Mouse (Mus musculus) liver, embryonic 13.5 days (tissue): Measurements from ENCODE around the gene Miga1. TPM values are rescaled to one million over a fixed set of nuclear protein-coding genes. Genes with fewer than 3 reads are reported as not detected.
"Not testable (repeated sequence)": the region's sequence is repeated elsewhere in the genome, so short reads cannot be mapped to it uniquely, and the experiment has no call there.

Experiments
- ATAC-seq: fragments of 200-750 bp; cut with Nextera tagmentation; 2 replicates; pipeline ENCODE4 v1.8.0; 2017; ENCODE audit warnings: low read depth, mild to moderate bottlenecking, moderate number of reproducible peaks, moderate library complexity
- DNase-seq: peaks from one replicate; pipeline ENCODE4 v3.0.0; 2022
- H3K27ac ChIP-seq: fragments of 300-500 bp; sonication (generic); 2 replicates; pipeline ENCODE4 v1.5.1; 2015; ENCODE audit warnings: moderate library complexity, mild to moderate bottlenecking, inconsistent platforms
- H3K27me3 ChIP-seq: fragments of 300-500 bp; sonication (generic); 2 replicates; pipeline ENCODE4 v1.6.1; 2015; ENCODE audit warnings: mild to moderate bottlenecking, inconsistent platforms
- H3K36me3 ChIP-seq: fragments of 300-500 bp; sonication (generic); 2 replicates; pipeline ENCODE4 v1.6.1; 2015; ENCODE audit warnings: mild to moderate bottlenecking, inconsistent platforms
- H3K4me1 ChIP-seq: fragments of 300-500 bp; sonication (generic); replicated peaks from 2 replicates; pipeline ENCODE4 v1.6.1; 2015; ENCODE audit warnings: inconsistent platforms
- H3K4me2 ChIP-seq: fragments of 300-500 bp; sonication (generic); 2 replicates; pipeline ENCODE4 v1.6.1; 2015; ENCODE audit warnings: inconsistent platforms, mild to moderate bottlenecking, moderate library complexity
- H3K4me3 ChIP-seq: fragments of 300-500 bp; sonication (generic); replicated peaks from 2 replicates; pipeline ENCODE4 v1.5.1; 2015; ENCODE audit warnings: mild to moderate bottlenecking, inconsistent platforms
- H3K9ac ChIP-seq: fragments of 300-500 bp; sonication (generic); 2 replicates; pipeline ENCODE4 v1.6.1; 2015; ENCODE audit warnings: mild to moderate bottlenecking, inconsistent platforms
- H3K9me3 ChIP-seq: fragments of 300-500 bp; sonication (generic); replicated peaks from 2 replicates; pipeline ENCODE4 v1.6.1; 2016; ENCODE audit warnings: inconsistent platforms
- WGBS: fragments of 180-500 bp; shearing (Covaris S2); methylation state at CpG from one replicate; pipeline ENCODE4 v1.1.7; 2015; ENCODE audit not compliant: insufficient replicate concordance; 5-methylcytosine and 5-hydroxymethylcytosine counted together
- polyA plus RNA-seq: library from polyadenylated mRNA; unstranded; fragments of >200 nt; fragmentation: Nextera tagmentation; extraction: Ambion mirVana; gene quantifications from 2 replicates; pipeline ENCODE4 v1.2.1, GENCODE M21; 2015

Gene Miga1
- polyA plus RNA-seq, 1 experiment from 2014 or later, result 4.3 TPM

GRCm38 (mm10) chr3:152321765-152322547 lies 18.3 kb downstream of the Miga1 start:
- Histone ChIP-seq H3K9me3 (no peaks in the 10 kb centered on the region), H3K4me2 (no peak overlapping the region), H3K27me3 (no peaks in the 10 kb centered on the region), H3K9ac (no peak overlapping the region), H3K4me1 (no peaks in the 10 kb centered on the region), H3K36me3 (peaks cover 24% of the 10 kb centered on the region), H3K27ac (no peak overlapping the region), H3K4me3 (no peak overlapping the region)
- 79% methylated on average over 8 of the region's 8 CpGs for WGBS
- DNase-seq (no peak), ATAC-seq (no peak)

- Histone ChIP-seq H3K9me3 (no peaks in the 10 kb centered on the region), H3K27ac (no peak overlapping the region), H3K4me1 (peaks cover 4% of the 10 kb centered on the region; the same call in 1 of the 2 replicates), H3K9ac (no peak overlapping the region), H3K4me2 (no peak overlapping the region), H3K36me3 (peaks cover 24% of the 10 kb centered on the region), H3K4me3 (no peak overlapping the region), H3K27me3 (no peaks in the 10 kb centered on the region)
- WGBS, result 78% methylated on average over 10 of the region's 10 CpGs
- DNase-seq (no peak), ATAC-seq (no peak)
These were observed 19.1 kb downstream of the Miga1 start for GRCm38 (mm10) chr3:152320972-152321645.

- 53% methylated on average over 9 of the region's 9 CpGs for WGBS
- H3K36me3 ChIP-seq, result peaks cover 27% of the 10 kb centered on the region
- not testable (repeated sequence) for H3K27me3 ChIP-seq, DNase-seq, H3K4me3 ChIP-seq, H3K27ac ChIP-seq, H3K4me2 ChIP-seq, H3K9ac ChIP-seq, H3K4me1 ChIP-seq, H3K9me3 ChIP-seq
- peak; percentile 54 for ATAC-seq
These were observed 23.6 kb downstream of the Miga1 start for GRCm38 (mm10) chr3:152316447-152317173.

- peaks cover 4% of the 10 kb centered on the region; the same call in 1 of the 2 replicates for H3K4me1 ChIP-seq
- H3K9ac ChIP-seq, result no peak overlapping the region
- no peak overlapping the region for H3K4me3 ChIP-seq
- no peaks in the 10 kb centered on the region for H3K27me3 ChIP-seq
- ATAC-seq, result peak; percentile 89
- peaks cover 19% of the 10 kb centered on the region for H3K36me3 ChIP-seq
- peak; percentile 62 for DNase-seq
- no peaks in the 10 kb centered on the region for H3K9me3 ChIP-seq
- no peak overlapping the region for H3K4me2 ChIP-seq
- 12% methylated on average over 7 of the region's 7 CpGs for WGBS
- H3K27ac ChIP-seq, result no peak overlapping the region
These were observed 24.6 kb downstream of the Miga1 start for GRCm38 (mm10) chr3:152315613-152316012.

- H3K4me1 ChIP-seq, H3K9me3 ChIP-seq, ATAC-seq, H3K9ac ChIP-seq, DNase-seq, H3K4me2 ChIP-seq, H3K27me3 ChIP-seq, H3K4me3 ChIP-seq, H3K27ac ChIP-seq: not testable (repeated sequence)
- H3K36me3 ChIP-seq, result peaks cover 20% of the 10 kb centered on the region; the same call in 1 of the 2 replicates
- 74% methylated on average over 14 of the region's 14 CpGs for WGBS
These were observed 25.5 kb downstream of the Miga1 start for GRCm38 (mm10) chr3:152314666-152315065.

- Histone ChIP-seq H3K27me3 (no peaks in the 10 kb centered on the region), H3K36me3 (peaks cover 29% of the 10 kb centered on the region), H3K9ac (no peak overlapping the region), H3K4me2 (no peak overlapping the region), H3K9me3 (no peaks in the 10 kb centered on the region), H3K4me3 (no peak overlapping the region), H3K4me1 (peaks cover 23% of the 10 kb centered on the region), H3K27ac (peak overlapping the region; percentile 37)
- no peak for ATAC-seq
- WGBS, result 75% methylated on average over 9 of the region's 9 CpGs
- DNase-seq, result no peak
These were observed 31.0 kb downstream of the Miga1 start for GRCm38 (mm10) chr3:152309250-152309645.

GRCm38 (mm10) chr3:152308485-152309249 lies 31.5 kb downstream of the Miga1 start:
- H3K9ac ChIP-seq, result no peak overlapping the region
- 32% methylated on average over 10 of the region's 10 CpGs for WGBS
- H3K36me3 ChIP-seq, result peaks cover 26% of the 10 kb centered on the region
- no peaks in the 10 kb centered on the region for H3K9me3 ChIP-seq
- H3K4me3 ChIP-seq, result no peak overlapping the region
- DNase-seq, result no peak
- H3K27me3 ChIP-seq, result no peaks in the 10 kb centered on the region
- H3K4me2 ChIP-seq, result no peak overlapping the region
- peak overlapping the region; percentile 37 for H3K27ac ChIP-seq
- peak; percentile 73 for ATAC-seq
- H3K4me1 ChIP-seq, result peaks cover 25% of the 10 kb centered on the region

GRCm38 (mm10) chr3:152305971-152306370 lies 34.2 kb downstream of the Miga1 start:
- Histone ChIP-seq H3K4me3 (no peak overlapping the region), H3K4me2 (no peak overlapping the region), H3K9me3 (no peaks in the 10 kb centered on the region), H3K4me1 (peaks cover 25% of the 10 kb centered on the region), H3K27ac (no peak overlapping the region), H3K9ac (no peak overlapping the region), H3K27me3 (no peaks in the 10 kb centered on the region), H3K36me3 (peaks cover 19% of the 10 kb centered on the region; the same call in 1 of the 2 replicates)
- ATAC-seq, result no peak
- 67% methylated on average over 4 of the region's 4 CpGs for WGBS
- DNase-seq, result no peak

- Histone ChIP-seq H3K4me2 (no peak overlapping the region), H3K4me3 (no peak overlapping the region)
- 74% methylated on average over 8 of the region's 8 CpGs for WGBS
These were observed 35.1 kb downstream of the Miga1 start for GRCm38 (mm10) chr3:152305080-152305479.

GRCm38 (mm10) chr3:152304093-152304815 lies 36.0 kb downstream of the Miga1 start:
- H3K27ac ChIP-seq, result no peak overlapping the region
- 60% methylated on average over 6 of the region's 6 CpGs for WGBS
- no peak for DNase-seq

More at GRCm38 (mm10) chr3:152305080-152305479, 35.1 kb downstream of the Miga1 start:
- Histone ChIP-seq H3K9ac (no peak overlapping the region), H3K27ac (no peak overlapping the region), H3K36me3 (peaks cover 19% of the 10 kb centered on the region; the same call in 1 of the 2 replicates), H3K9me3 (no peaks in the 10 kb centered on the region), H3K27me3 (no peaks in the 10 kb centered on the region), H3K4me1 (peaks cover 24% of the 10 kb centered on the region)
- ATAC-seq (no peak), DNase-seq (no peak)

More at GRCm38 (mm10) chr3:152304093-152304815, 36.0 kb downstream of the Miga1 start:
- Histone ChIP-seq H3K9ac (no peak overlapping the region), H3K4me3 (no peak overlapping the region), H3K4me2 (no peak overlapping the region), H3K36me3 (peaks cover 14% of the 10 kb centered on the region; the same call in 1 of the 2 replicates), H3K4me1 (peaks cover 16% of the 10 kb centered on the region), H3K9me3 (no peaks in the 10 kb centered on the region), H3K27me3 (no peaks in the 10 kb centered on the region)
- no peak for ATAC-seq
